Mouse (Mus musculus) C2C12 (cell line): ENCODE data around the gene 9230112D13Rik. TPM values are rescaled to one million over a fixed set of nuclear protein-coding genes. Genes with fewer than 3 reads are reported as not detected.

ENCODE experiments used
- H3K27me3 ChIP-seq: one replicate; pipeline ENCODE4 v1.6.1; 2011; ENCODE audit not compliant: control insufficient read depth, insufficient read depth, insufficient read length
- H3K36me3 ChIP-seq: one replicate; pipeline ENCODE4 v1.6.1; 2011; ENCODE audit not compliant: control insufficient read depth, insufficient read depth
- H3K4me3 ChIP-seq: one replicate; pipeline ENCODE4 v1.5.1; 2011; ENCODE audit warnings: mild to moderate bottlenecking, control low read depth; ENCODE audit not compliant: poor library complexity, insufficient read depth, severe bottlenecking
- H3K79me2 ChIP-seq: one replicate; pipeline ENCODE4 v1.6.1; 2011; ENCODE audit not compliant: control insufficient read depth, insufficient read depth
- H3K79me3 ChIP-seq: one replicate; pipeline ENCODE4 v1.6.1; 2011; ENCODE audit warnings: low read depth, control low read depth
- H3ac ChIP-seq: one replicate; pipeline ENCODE3; 2011; ENCODE audit warnings: low read depth; ENCODE audit not compliant: control insufficient read depth, insufficient read length
- CEBPB ChIP-seq: IDR thresholded peaks from one replicate; pipeline ENCODE4 v1.6.1; 2011; ENCODE audit warnings: low read depth, mild to moderate bottlenecking, control low read depth, moderate library complexity
- CTCF ChIP-seq: IDR thresholded peaks from one replicate; pipeline ENCODE4 v1.5.1; 2011; ENCODE audit not compliant: control insufficient read depth, insufficient read depth, insufficient read length
- FOSL1 ChIP-seq: IDR thresholded peaks from one replicate; pipeline ENCODE4 v1.8.0; 2011; ENCODE audit warnings: mild to moderate bottlenecking, low read length; ENCODE audit not compliant: poor library complexity, insufficient read depth, severe bottlenecking
- MAX ChIP-seq: IDR thresholded peaks from one replicate; pipeline ENCODE4 v1.6.1; 2011; ENCODE audit warnings: mild to moderate bottlenecking, control low read depth
- MYOD1 ChIP-seq: IDR thresholded peaks from one replicate; pipeline ENCODE4 v1.6.1; 2011; ENCODE audit warnings: low read depth; ENCODE audit not compliant: control insufficient read depth, insufficient read length
- MYOG ChIP-seq: IDR thresholded peaks from one replicate; pipeline ENCODE4 v1.6.1; 2011; ENCODE audit not compliant: control insufficient read depth, insufficient read length; ENCODE audit errors: extremely low read depth
- USF1 ChIP-seq: IDR thresholded peaks from one replicate; pipeline ENCODE4 v1.6.1; 2011; ENCODE audit warnings: low read depth, mild to moderate bottlenecking, control low read depth, moderate library complexity
- polyA plus RNA-seq: library from polyadenylated mRNA; unstranded; fragments of >200 nt; fragmentation: generic; extraction: Trizol; gene quantifications from one replicate; pipeline ENCODE4 v1.2.1, GENCODE M21; 2012; ENCODE audit warnings: missing spikeins

Gene 9230112D13Rik
- polyA plus RNA-seq, 1 experiment = not detected

- Histone ChIP-seq H3K27me3 (no peaks in the 10 kb centered on the region), H3K4me3 (no peak overlapping the region), H3ac (no peak overlapping the region), H3K79me2 (no peaks in the 10 kb centered on the region), H3K36me3 (peaks cover 7% of the 10 kb centered on the region), H3K79me3 (no peaks in the 10 kb centered on the region)
- no peak for TF ChIP-seq FOSL1
- no peak for TF ChIP-seq MYOD1
- TF ChIP-seq CTCF = no peak
- no peak for TF ChIP-seq CEBPB
- no peak for TF ChIP-seq USF1
- no peak for TF ChIP-seq MAX
- no peak for TF ChIP-seq MYOG
Measured at GRCm38 (mm10) chr14:34544545-34544944, 21.9 kb upstream of the 9230112D13Rik start.

GRCm38 (mm10) chr14:34544001-34544400, 21.4 kb upstream of the 9230112D13Rik start:
- Histone ChIP-seq H3K79me3 (no peaks in the 10 kb centered on the region), H3ac (no peak overlapping the region), H3K79me2 (no peaks in the 10 kb centered on the region), H3K27me3 (no peaks in the 10 kb centered on the region), H3K36me3 (peaks cover 7% of the 10 kb centered on the region), H3K4me3 (no peak overlapping the region)
- no peak for TF ChIP-seq CTCF
- no peak for TF ChIP-seq MAX
- no peak for TF ChIP-seq FOSL1
- no peak for TF ChIP-seq CEBPB
- TF ChIP-seq MYOD1 = no peak
- no peak for TF ChIP-seq USF1
- TF ChIP-seq MYOG = no peak

- Histone ChIP-seq H3K36me3 (peaks cover 7% of the 10 kb centered on the region), H3K79me2 (no peaks in the 10 kb centered on the region), H3K4me3 (no peak overlapping the region), H3K27me3 (no peaks in the 10 kb centered on the region), H3K79me3 (no peaks in the 10 kb centered on the region), H3ac (no peak overlapping the region)
- TF ChIP-seq USF1 = no peak
Measured at GRCm38 (mm10) chr14:34543596-34543995, 21.0 kb upstream of the 9230112D13Rik start.

- Histone ChIP-seq H3K36me3 (peaks cover 7% of the 10 kb centered on the region), H3ac (no peak overlapping the region), H3K79me3 (no peaks in the 10 kb centered on the region), H3K4me3 (no peak overlapping the region), H3K79me2 (no peaks in the 10 kb centered on the region), H3K27me3 (no peaks in the 10 kb centered on the region)
- TF ChIP-seq MAX = no peak
- no peak for TF ChIP-seq MYOD1
- TF ChIP-seq CTCF = no peak
Measured at GRCm38 (mm10) chr14:34541896-34542295, 19.3 kb upstream of the 9230112D13Rik start.

- Histone ChIP-seq H3K36me3 (peaks cover 7% of the 10 kb centered on the region), H3K79me3 (no peaks in the 10 kb centered on the region), H3K79me2 (no peaks in the 10 kb centered on the region), H3ac (no peak overlapping the region), H3K27me3 (no peaks in the 10 kb centered on the region), H3K4me3 (no peak overlapping the region)
- TF ChIP-seq MAX (no peak), CTCF (no peak), MYOG (no peak), USF1 (no peak), FOSL1 (no peak), MYOD1 (no peak), CEBPB (no peak)
Measured at GRCm38 (mm10) chr14:34540685-34541162, 18.1 kb upstream of the 9230112D13Rik start.

GRCm38 (mm10) chr14:34535883-34536282, 13.3 kb upstream of the 9230112D13Rik start:
- no peak overlapping the region for H3ac ChIP-seq
- TF ChIP-seq FOSL1 (no peak), USF1 (no peak), MYOG (no peak), MAX (no peak), CEBPB (no peak), CTCF (no peak), MYOD1 (no peak)
- no peaks in the 10 kb centered on the region for H3K79me2 ChIP-seq
- no peaks in the 10 kb centered on the region for H3K79me3 ChIP-seq
- no peak overlapping the region for H3K4me3 ChIP-seq
- H3K36me3 ChIP-seq = no peaks in the 10 kb centered on the region
- H3K27me3 ChIP-seq = no peaks in the 10 kb centered on the region
